ENCODE assay signal across 8 mouse cellular contexts in the genomic region with DNA sequence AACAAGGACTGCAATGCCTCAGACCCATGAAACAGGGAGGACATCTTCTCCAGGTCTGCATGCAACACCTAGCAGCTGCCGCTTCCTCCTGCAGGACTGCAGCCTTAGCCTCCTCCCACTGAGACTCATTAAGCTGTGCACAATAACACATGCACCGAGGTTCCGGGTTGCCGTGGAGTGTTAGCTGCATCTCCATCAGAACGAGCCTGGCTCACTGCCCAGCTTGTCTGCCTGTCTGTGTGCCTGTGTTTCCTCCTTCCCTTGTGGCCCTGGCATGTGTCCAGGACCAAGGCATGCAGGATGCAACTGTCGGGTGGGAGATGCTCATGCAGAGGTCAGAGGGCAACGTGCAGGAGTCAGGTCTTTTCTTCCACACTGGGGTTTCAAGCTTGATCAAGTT.
DNase-seq lines count a peak whose midpoint lies in the region; ATAC-seq and TF ChIP-seq lines count a peak whose summit lies in the region.

No protein-coding gene starts in this region.

- TF ChIP-seq CTCF in forebrain, postnatal 0 days (IDR thresholded peaks at IDR 0.05; ENCODE audit: low read depth) = no peak

- intact Hi-C loops in left cerebral cortex, postnatal 10 days (cut with DNase I) = no loop called here

- no peaks in the 10 kb centered on the region for H3K27me3 ChIP-seq in forebrain, postnatal 0 days (ENCODE audit: insufficient read depth, low read length)
- H3K27me3 ChIP-seq in kidney, embryonic 15.5 days = no peaks in the 10 kb centered on the region

- H3K4me1 ChIP-seq in forebrain, postnatal 0 days (ENCODE audit: insufficient read depth) = 0 out of 2 replicates have a peak, but pooled peaks cover 3% of the 10 kb centered on the region
- peaks cover 11% of the 10 kb centered on the region for H3K4me1 ChIP-seq in kidney, embryonic 15.5 days

- no peak overlapping the region for H3K4me3 ChIP-seq in forebrain, postnatal 0 days (ENCODE audit: low read depth, low read length)
- no peak overlapping the region for H3K4me3 ChIP-seq in kidney, embryonic 15.5 days (replicated peaks)

- H3K9me3 ChIP-seq in forebrain, postnatal 0 days (ENCODE audit: low read length) = no peaks in the 10 kb centered on the region
- H3K9me3 ChIP-seq in kidney, embryonic 15.5 days (replicated peaks) = no peaks in the 10 kb centered on the region

- peak; percentile 9 to 80 for DNase-seq in left cerebral cortex, postnatal 10 days (ENCODE audit: extremely low spot score in 1 of 2, low spot score in 2 of 2)
- DNase-seq in left cerebral cortex, adult 9 months (ENCODE audit: low spot score in 2 of 2) = no peak
- peak; percentile 61 for DNase-seq in adrenal gland, postnatal 25 days
- peak; percentile 39 for DNase-seq in forebrain, postnatal 0 days
- DNase-seq in thymus, postnatal 36 days = no peak

- peak; percentile 48; the same call in 1 of the 2 replicates for ATAC-seq in forebrain, postnatal 0 days
- peak; percentile 66; the same call in 1 of the 2 replicates for ATAC-seq in kidney, embryonic 15.5 days (replicated peaks; ENCODE audit: low FRiP score)
- ATAC-seq in megakaryocyte-erythroid progenitor cell, adult 5-6 weeks (replicated peaks; ENCODE audit: low FRiP score, low TSS enrichment, poor library complexity, severe bottlenecking) = peak; percentile 47; the same call in 1 of the 2 replicates
- no peak for ATAC-seq in erythroblast, adult 5-6 weeks (replicated peaks; ENCODE audit: low FRiP score, poor library complexity, severe bottlenecking)

- WGBS in forebrain, postnatal 0 days = 5% methylated on average over 7 of the region's 7 CpGs
- WGBS in kidney, embryonic 15.5 days = 13% methylated on average over 7 of the region's 7 CpGs

- H3K27ac ChIP-seq in forebrain, postnatal 0 days (ENCODE audit: low read depth, low read length) = no peak overlapping the region
- no peak overlapping the region for H3K27ac ChIP-seq in kidney, embryonic 15.5 days

- no peak overlapping the region for H3K4me2 ChIP-seq in forebrain, postnatal 0 days (ENCODE audit: low read depth)
- 0 out of 2 replicates have a peak overlapping the region, but pooled peaks have one; percentile 14 for H3K4me2 ChIP-seq in kidney, embryonic 15.5 days

- no peak overlapping the region for H3K9ac ChIP-seq in forebrain, postnatal 0 days
- H3K9ac ChIP-seq in kidney, embryonic 15.5 days = no peak overlapping the region

- no peaks in the 10 kb centered on the region for H3K36me3 ChIP-seq in forebrain, postnatal 0 days (ENCODE audit: insufficient read depth)
- no peaks in the 10 kb centered on the region for H3K36me3 ChIP-seq in kidney, embryonic 15.5 days

Comparison
In these comparisons a context has a peak if more than half of its experiments do, and no peak if none do; other contexts are left out.
1. DNase-seq: peak in left cerebral cortex, postnatal 10 days (2 of 2), adrenal gland, postnatal 25 days (single experiment) and forebrain, postnatal 0 days (single experiment); none in left cerebral cortex, adult 9 months (0 of 2) and thymus, postnatal 36 days (0 of 2).